Mouse (Mus musculus) embryonic facial prominence, embryonic 12.5 days (tissue): Measurements from ENCODE around the gene Ap2b1. TPM values are rescaled to one million over a fixed set of nuclear protein-coding genes. Genes with fewer than 3 reads are reported as not detected.

Experiments used
- ATAC-seq: fragments of 200-750 bp; cut with Nextera tagmentation; 2 replicates; pipeline ENCODE4 v1.8.0; 2017; ENCODE audit not compliant: insufficient number of reproducible peaks, insufficient read depth, low FRiP score, low TSS enrichment
- H3K27ac ChIP-seq: fragments of 300-500 bp; sonication (generic); 2 replicates; pipeline ENCODE4 v1.5.1; 2016; ENCODE audit warnings: mild to moderate bottlenecking
- H3K27me3 ChIP-seq: fragments of 300-500 bp; sonication (generic); 2 replicates; pipeline ENCODE4 v1.6.1; 2016; ENCODE audit warnings: mild to moderate bottlenecking, moderate library complexity
- H3K36me3 ChIP-seq: fragments of 300-500 bp; sonication (generic); 2 replicates; pipeline ENCODE4 v1.6.1; 2016; ENCODE audit warnings: mild to moderate bottlenecking
- H3K4me1 ChIP-seq: fragments of 300-500 bp; sonication (generic); 2 replicates; pipeline ENCODE4 v1.6.1; 2016
- H3K4me2 ChIP-seq: fragments of 300-500 bp; sonication (generic); replicated peaks from 2 replicates; pipeline ENCODE4 v1.6.1; 2016; ENCODE audit warnings: mild to moderate bottlenecking, moderate library complexity
- H3K4me3 ChIP-seq: fragments of 300-500 bp; sonication (generic); 2 replicates; pipeline ENCODE4 v1.5.1; 2016; ENCODE audit warnings: mild to moderate bottlenecking
- H3K9ac ChIP-seq: fragments of 300-500 bp; sonication (generic); 2 replicates; pipeline ENCODE4 v1.6.1; 2016; ENCODE audit warnings: mild to moderate bottlenecking, moderate library complexity
- H3K9me3 ChIP-seq: fragments of 300-500 bp; sonication (generic); 2 replicates; pipeline ENCODE4 v1.6.1; 2016; ENCODE audit warnings: mild to moderate bottlenecking, moderate library complexity
- WGBS: fragments of 180-500 bp; shearing (Covaris S2); methylation state at CpG from one replicate; pipeline ENCODE4 v1.1.7; 2016; 5-methylcytosine and 5-hydroxymethylcytosine counted together
- polyA plus RNA-seq: library from polyadenylated mRNA; unstranded; fragments of >200 nt; fragmentation: Nextera tagmentation; extraction: Ambion mirVana; gene quantifications from 2 replicates; pipeline ENCODE4 v1.2.1, GENCODE M21; 2016

The Ap2b1 gene
- polyA plus RNA-seq, 1 experiment from 2014 or later, result 67.9 TPM

DNA sequence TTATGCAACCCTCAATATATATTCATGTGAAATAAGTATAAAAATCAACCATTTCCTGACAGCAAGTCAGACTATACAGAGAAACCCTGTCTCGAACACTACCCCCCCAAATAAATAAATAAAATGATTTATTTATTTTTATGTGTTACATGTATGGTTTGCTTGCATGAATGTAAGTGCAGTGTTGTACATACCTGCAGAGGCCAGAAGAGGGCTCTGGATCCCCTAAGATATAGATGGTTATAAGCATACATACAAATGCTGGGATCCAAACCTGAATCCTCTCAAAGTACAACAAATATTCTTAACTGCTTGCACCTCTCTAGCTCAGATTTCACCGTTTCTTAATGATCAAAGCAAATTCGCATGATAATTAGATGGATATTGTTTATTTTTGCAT lies 58.6 kb downstream of the Ap2b1 start:
- no peak overlapping the region for H3K4me2 ChIP-seq
- H3K9ac ChIP-seq, result no peak overlapping the region
- ATAC-seq, result no peak
- peaks cover 6% of the 10 kb centered on the region; the same call in 1 of the 2 replicates for H3K36me3 ChIP-seq
- H3K9me3 ChIP-seq, result no peaks in the 10 kb centered on the region
- no peak overlapping the region for H3K4me3 ChIP-seq
- no peaks in the 10 kb centered on the region for H3K4me1 ChIP-seq
- 69% methylated on average over 3 of the region's 3 CpGs for WGBS
- H3K27me3 ChIP-seq, result no peaks in the 10 kb centered on the region
- no peak overlapping the region for H3K27ac ChIP-seq

DNA sequence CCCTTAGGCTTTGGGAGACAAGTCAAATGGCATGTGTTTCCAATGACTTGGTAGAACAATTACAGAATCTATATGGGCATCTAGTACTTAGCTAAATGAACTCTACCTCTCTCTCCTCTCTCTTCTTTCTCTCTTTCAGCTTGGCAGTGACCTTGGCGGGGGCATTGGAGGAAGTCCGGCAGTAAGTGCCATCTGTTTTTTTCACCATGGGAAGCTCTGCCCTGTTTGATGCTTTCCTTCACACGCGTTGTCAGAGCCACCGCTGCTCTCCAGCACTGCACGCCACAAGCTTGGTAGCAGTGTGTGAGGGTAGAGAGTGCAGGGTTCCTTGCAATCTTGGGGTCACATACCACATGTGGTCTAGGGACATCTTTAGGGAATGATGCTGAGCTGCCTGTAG lies 65.8 kb downstream of the Ap2b1 start:
- Histone ChIP-seq H3K9ac (no peak overlapping the region), H3K4me3 (no peak overlapping the region), H3K36me3 (peaks cover 41% of the 10 kb centered on the region), H3K27ac (no peak overlapping the region), H3K4me2 (no peak overlapping the region), H3K4me1 (no peaks in the 10 kb centered on the region), H3K9me3 (no peaks in the 10 kb centered on the region), H3K27me3 (no peaks in the 10 kb centered on the region)
- ATAC-seq, result no peak
- 93% methylated on average over 6 of the region's 6 CpGs for WGBS

- Histone ChIP-seq H3K9me3 (no peaks in the 10 kb centered on the region), H3K4me3 (no peak overlapping the region), H3K4me1 (no peaks in the 10 kb centered on the region), H3K9ac (no peak overlapping the region), H3K27me3 (no peaks in the 10 kb centered on the region), H3K4me2 (no peak overlapping the region), H3K27ac (no peak overlapping the region), H3K36me3 (peaks cover 53% of the 10 kb centered on the region)
- no peak for ATAC-seq
- WGBS, result 91% methylated on average over 4 of the region's 4 CpGs
Observed at GRCm38 (mm10) chr11:83371267-83371666, 72.4 kb downstream of the Ap2b1 start.

DNA sequence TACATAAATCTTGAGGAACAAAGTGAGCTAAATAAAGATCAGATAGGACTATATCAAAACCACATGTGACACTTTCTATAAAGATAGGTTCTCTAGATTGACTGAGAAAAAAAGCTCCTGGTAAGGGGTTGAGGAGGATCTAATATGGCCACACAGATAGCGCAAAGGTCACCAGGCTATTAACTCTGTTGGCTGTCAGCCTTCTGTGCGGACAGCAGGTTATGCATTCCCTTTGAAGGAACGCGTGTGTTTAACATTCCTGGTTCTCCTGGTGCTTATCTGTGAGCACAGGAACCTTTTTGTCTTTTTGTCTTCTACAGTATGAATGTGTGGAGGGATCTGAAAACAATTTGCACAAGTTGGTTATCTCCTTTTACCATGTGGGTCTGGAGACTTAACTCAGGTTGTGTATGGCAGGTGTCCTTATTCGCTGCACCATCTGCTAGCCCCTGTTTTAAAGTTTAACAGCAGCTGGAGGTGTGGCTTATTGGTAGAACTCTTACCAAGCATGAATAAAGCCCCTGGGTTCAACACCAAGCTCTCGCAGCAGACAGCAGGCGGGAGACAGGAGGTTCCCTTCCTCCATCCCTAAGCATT lies 81.0 kb downstream of the Ap2b1 start:
- ATAC-seq, result no peak
- H3K36me3 ChIP-seq, result peaks cover 26% of the 10 kb centered on the region
- no peaks in the 10 kb centered on the region for H3K27me3 ChIP-seq
- H3K9ac ChIP-seq, result no peak overlapping the region
- H3K4me2 ChIP-seq, result no peak overlapping the region
- H3K9me3 ChIP-seq, result no peaks in the 10 kb centered on the region
- H3K27ac ChIP-seq, result no peak overlapping the region
- 85% methylated on average over 7 of the region's 7 CpGs for WGBS
- H3K4me1 ChIP-seq, result no peaks in the 10 kb centered on the region
- H3K4me3 ChIP-seq, result no peak overlapping the region

DNA sequence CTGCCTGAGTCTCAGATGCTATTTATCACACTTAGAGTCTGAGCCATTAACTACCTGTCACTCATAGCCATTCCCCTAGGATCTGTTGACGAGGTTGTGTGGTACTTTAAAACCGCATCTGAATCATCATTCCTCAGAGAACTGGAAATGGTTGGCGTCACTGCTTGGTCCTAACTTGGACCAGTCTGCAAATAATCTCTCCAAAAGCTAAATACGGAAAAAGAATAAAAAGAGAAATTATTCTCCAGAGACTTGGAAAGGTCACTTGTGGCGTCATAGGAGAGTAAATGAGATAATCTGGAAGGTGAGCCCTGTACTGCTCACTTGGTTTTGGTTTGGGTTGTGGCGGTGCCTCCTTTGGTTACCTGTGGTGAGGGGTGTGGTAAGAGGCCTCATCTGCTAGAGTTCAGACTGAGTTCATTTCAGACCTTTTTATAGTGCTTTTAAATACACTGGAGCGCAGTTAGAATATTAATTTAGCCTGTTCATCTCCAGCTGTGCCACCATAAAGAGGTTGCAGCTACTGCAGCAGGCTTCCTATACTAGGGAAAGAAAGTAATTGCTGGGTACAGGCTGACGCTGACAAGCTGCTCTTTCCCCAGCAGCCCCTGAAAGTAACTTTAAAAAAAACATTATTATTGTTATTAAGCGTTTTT lies 84.2 kb downstream of the Ap2b1 start:
- Histone ChIP-seq H3K9me3 (no peaks in the 10 kb centered on the region), H3K4me3 (no peak overlapping the region), H3K4me1 (no peaks in the 10 kb centered on the region), H3K27me3 (no peaks in the 10 kb centered on the region), H3K36me3 (peaks cover 12% of the 10 kb centered on the region), H3K4me2 (no peak overlapping the region), H3K9ac (no peak overlapping the region), H3K27ac (no peak overlapping the region)
- no peak for ATAC-seq
- WGBS, result 75% methylated on average over 9 of the region's 9 CpGs

- ATAC-seq, result no peak
- no peaks in the 10 kb centered on the region for H3K27me3 ChIP-seq
- no peak overlapping the region for H3K4me3 ChIP-seq
- 79% methylated on average over 1 of the region's 1 CpGs for WGBS
- H3K9ac ChIP-seq, result no peak overlapping the region
- H3K4me1 ChIP-seq, result no peaks in the 10 kb centered on the region
- no peak overlapping the region for H3K4me2 ChIP-seq
- H3K27ac ChIP-seq, result no peak overlapping the region
- H3K9me3 ChIP-seq, result no peaks in the 10 kb centered on the region
- peaks cover 16% of the 10 kb centered on the region for H3K36me3 ChIP-seq
Observed at GRCm38 (mm10) chr11:83383532-83383887, 84.7 kb downstream of the Ap2b1 start.

- 95% methylated on average over 4 of the region's 4 CpGs for WGBS
- no peak for ATAC-seq
- no peak overlapping the region for H3K9ac ChIP-seq
- peaks cover 39% of the 10 kb centered on the region for H3K36me3 ChIP-seq
- H3K27me3 ChIP-seq, result no peaks in the 10 kb centered on the region
- no peak overlapping the region for H3K4me3 ChIP-seq
- H3K9me3 ChIP-seq, result no peaks in the 10 kb centered on the region
- no peak overlapping the region for H3K27ac ChIP-seq
- no peaks in the 10 kb centered on the region for H3K4me1 ChIP-seq
- no peak overlapping the region for H3K4me2 ChIP-seq
Observed at GRCm38 (mm10) chr11:83393062-83393461, 94.2 kb downstream of the Ap2b1 start.

DNA sequence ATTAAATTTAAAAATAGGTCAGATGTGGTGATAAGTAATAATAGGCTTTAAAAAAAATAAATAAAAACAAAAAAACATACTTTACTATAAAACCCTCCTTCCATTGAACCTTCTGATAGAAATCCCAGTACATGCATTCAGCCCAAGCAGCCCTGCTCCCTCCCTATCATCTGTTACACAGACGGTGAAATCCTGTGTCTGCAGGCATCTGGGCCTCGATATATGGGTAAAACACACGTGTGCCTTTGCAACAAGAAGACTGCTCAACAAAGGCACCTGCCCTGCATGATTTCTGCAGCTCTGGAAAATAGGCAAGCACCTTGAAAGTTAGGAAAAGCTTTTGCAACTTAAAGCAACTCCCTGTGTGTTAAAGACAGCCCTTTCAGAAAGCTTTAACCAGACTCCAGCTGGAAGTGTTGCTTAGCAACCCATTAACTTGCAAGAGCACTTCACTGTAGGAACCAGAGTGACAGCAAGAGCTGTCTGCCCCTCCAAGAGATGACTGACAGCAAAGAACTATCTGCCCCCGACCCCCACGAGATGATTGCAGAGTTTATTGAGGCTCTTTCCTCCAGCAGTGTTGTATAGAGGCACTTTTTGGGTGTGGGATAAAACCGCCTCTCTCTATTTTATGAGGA lies 96.1 kb downstream of the Ap2b1 start:
- no peak for ATAC-seq

GRCm38 (mm10) chr11:83397626-83398025 lies 98.8 kb downstream of the Ap2b1 start:
- peaks cover 32% of the 10 kb centered on the region for H3K36me3 ChIP-seq
- no peak overlapping the region for H3K9ac ChIP-seq
- no peaks in the 10 kb centered on the region for H3K9me3 ChIP-seq
- ATAC-seq, result no peak
- H3K4me1 ChIP-seq, result no peaks in the 10 kb centered on the region
- H3K27me3 ChIP-seq, result no peaks in the 10 kb centered on the region
- H3K4me2 ChIP-seq, result no peak overlapping the region
- H3K4me3 ChIP-seq, result no peak overlapping the region
- H3K27ac ChIP-seq, result no peak overlapping the region
- WGBS, result 91% methylated on average over 7 of the region's 7 CpGs

More for the DNA sequence above, 96.1 kb downstream of the Ap2b1 start:
- Histone ChIP-seq H3K9ac (no peak overlapping the region), H3K27me3 (no peaks in the 10 kb centered on the region), H3K9me3 (no peaks in the 10 kb centered on the region), H3K4me1 (no peaks in the 10 kb centered on the region), H3K4me2 (no peak overlapping the region), H3K36me3 (peaks cover 42% of the 10 kb centered on the region), H3K27ac (no peak overlapping the region), H3K4me3 (no peak overlapping the region)
- 43% methylated on average over 6 of the region's 6 CpGs for WGBS

DNA sequence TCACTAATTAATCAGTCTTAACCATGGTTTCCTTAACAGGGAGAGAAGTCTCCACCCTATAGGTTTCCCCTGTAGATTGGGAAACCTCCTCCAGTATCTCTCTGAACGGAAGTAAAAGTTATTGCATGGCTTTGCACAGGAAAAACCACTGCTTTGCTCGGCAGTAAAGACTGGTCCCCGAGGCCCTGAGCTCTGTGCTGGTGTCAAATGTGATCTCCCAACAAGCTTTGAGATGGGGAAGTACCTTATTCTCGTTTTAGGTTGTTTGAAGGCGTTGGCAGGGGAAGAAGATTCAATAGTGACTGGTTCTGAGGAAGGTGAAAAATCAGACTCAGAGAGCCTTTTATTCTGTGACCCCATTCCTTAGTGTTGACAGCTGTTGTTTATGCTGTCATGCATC lies 99.9 kb downstream of the Ap2b1 start:
- H3K27ac ChIP-seq, result no peak overlapping the region
- peaks cover 35% of the 10 kb centered on the region for H3K36me3 ChIP-seq
- H3K9me3 ChIP-seq, result no peaks in the 10 kb centered on the region
- ATAC-seq, result no peak
- 74% methylated on average over 5 of the region's 5 CpGs for WGBS
- H3K4me3 ChIP-seq, result no peak overlapping the region
- H3K4me2 ChIP-seq, result no peak overlapping the region
- no peaks in the 10 kb centered on the region for H3K27me3 ChIP-seq
- no peaks in the 10 kb centered on the region for H3K4me1 ChIP-seq
- H3K9ac ChIP-seq, result no peak overlapping the region

DNA sequence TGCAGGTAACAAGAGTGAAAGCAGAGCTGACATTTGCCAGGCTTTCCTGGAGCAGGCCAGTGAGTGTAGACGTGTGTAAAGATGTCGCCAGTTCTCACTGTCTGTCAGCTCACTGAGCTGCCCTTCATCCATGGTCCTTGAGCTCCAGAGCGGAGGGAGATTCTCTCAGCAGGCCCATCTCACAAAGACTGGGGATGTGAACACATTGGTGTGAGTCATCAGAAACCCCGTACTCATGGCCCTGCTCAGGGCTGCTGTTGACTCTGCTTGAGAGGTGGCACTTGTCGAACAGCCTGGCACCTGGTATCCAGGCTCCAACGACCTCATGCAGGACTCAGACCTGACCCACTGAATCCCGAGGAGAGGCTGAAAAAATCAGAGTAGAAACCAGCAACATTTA lies 105.0 kb downstream of the Ap2b1 start:
- no peak overlapping the region for H3K4me3 ChIP-seq
- H3K9me3 ChIP-seq, result no peaks in the 10 kb centered on the region
- no peaks in the 10 kb centered on the region for H3K4me1 ChIP-seq
- ATAC-seq, result no peak
- WGBS, result 86% methylated on average over 7 of the region's 7 CpGs
- H3K9ac ChIP-seq, result no peak overlapping the region
- no peak overlapping the region for H3K4me2 ChIP-seq
- peaks cover 26% of the 10 kb centered on the region for H3K36me3 ChIP-seq
- no peaks in the 10 kb centered on the region for H3K27me3 ChIP-seq
- no peak overlapping the region for H3K27ac ChIP-seq

GRCm38 (mm10) chr11:83406391-83406790 lies 107.6 kb downstream of the Ap2b1 start:
- no peak overlapping the region for H3K27ac ChIP-seq
- H3K9ac ChIP-seq, result no peak overlapping the region
- 58% methylated on average over 3 of the region's 3 CpGs for WGBS
- no peaks in the 10 kb centered on the region for H3K9me3 ChIP-seq
- no peaks in the 10 kb centered on the region for H3K27me3 ChIP-seq
- ATAC-seq, result no peak
- peaks cover 6% of the 10 kb centered on the region; the same call in 1 of the 2 replicates for H3K4me1 ChIP-seq
- no peak overlapping the region for H3K4me3 ChIP-seq
- H3K36me3 ChIP-seq, result peaks cover 20% of the 10 kb centered on the region
- H3K4me2 ChIP-seq, result no peak overlapping the region
